Mouse (Mus musculus) CH12.LX (cell line): ENCODE measurements around the gene Slc38a9. TPM values are rescaled to one million over a fixed set of nuclear protein-coding genes. Genes with fewer than 3 reads are reported as not detected.

ENCODE experiments used
- DNase-seq: peaks from one replicate; pipeline ENCODE4 v3.0.0-alpha.2; 2013; ENCODE audit errors: extremely low read depth
- H3K27ac ChIP-seq: 2 replicates; pipeline ENCODE4 v1.5.1; 2012; ENCODE audit warnings: low read depth, mild to moderate bottlenecking, control low read depth, moderate library complexity; ENCODE audit not compliant: insufficient read depth
- H3K27me3 ChIP-seq: replicated peaks from 2 replicates; pipeline ENCODE3; 2012; ENCODE audit warnings: inconsistent platforms
- H3K36me3 ChIP-seq, 2 experiments: replicated peaks in 1 of 2; 2 replicates each; pipeline versions ENCODE3 to v1.6.1; 2012; ENCODE audit warnings: inconsistent platforms in 1 of 2, low read length in 1 of 2, mild to moderate bottlenecking in 1 of 2, mixed read lengths in 1 of 2, moderate library complexity in 1 of 2; ENCODE audit not compliant: control insufficient read depth in 1 of 2, insufficient read depth in 1 of 2
- H3K4me1 ChIP-seq, 2 experiments: 2 replicates each; pipeline ENCODE4 v1.6.1; 2012; ENCODE audit warnings: inconsistent platforms in 1 of 2, moderate library complexity in 1 of 2; ENCODE audit not compliant: insufficient read depth in 2 of 2, control insufficient read depth in 1 of 2
- H3K4me2 ChIP-seq: 2 replicates; pipeline ENCODE4 v1.6.1; 2012; ENCODE audit warnings: low read depth, mild to moderate bottlenecking, control low read depth; ENCODE audit not compliant: poor library complexity, insufficient read depth, severe bottlenecking
- H3K4me3 ChIP-seq, 3 experiments: fragments of 150-350 bp in 1 of 3; sonication (generic) in 1 of 3; replicated peaks in 1 of 3; 2 replicates each; pipeline versions ENCODE3 to v1.5.1; 2011 to 2012; ENCODE audit warnings: low read depth in 2 of 3, low read length in 2 of 3, mild to moderate bottlenecking in 2 of 3, moderate library complexity in 2 of 3, control low read depth in 1 of 3, improper control_type of control experiment in 1 of 3, inconsistent platforms in 1 of 3, mixed read lengths in 1 of 3; ENCODE audit not compliant: poor library complexity in 1 of 3
- H3K79me2 ChIP-seq: replicated peaks from 2 replicates; pipeline ENCODE4 v1.6.1; 2012; ENCODE audit warnings: mild to moderate bottlenecking, moderate library complexity; ENCODE audit not compliant: control insufficient read depth, poor library complexity, insufficient read depth, severe bottlenecking; ENCODE audit errors: extremely low read depth
- H3K9ac ChIP-seq: 2 replicates; pipeline ENCODE4 v1.6.1; 2012; ENCODE audit warnings: low read depth, mild to moderate bottlenecking, control low read depth, moderate library complexity; ENCODE audit not compliant: insufficient read depth
- H3K9me3 ChIP-seq: replicated peaks from 2 replicates; pipeline ENCODE3; 2012; ENCODE audit warnings: low read length, inconsistent platforms, mixed read lengths
- CHD1 ChIP-seq: IDR thresholded peaks from 2 replicates; pipeline ENCODE4 v1.6.1; 2012; ENCODE audit warnings: low read depth, low read length, improper control_type of control experiment, inconsistent platforms
- E2F4 ChIP-seq: IDR thresholded peaks from 2 replicates; pipeline ENCODE4 v1.6.1; 2011; ENCODE audit warnings: low read depth, low read length, improper control_type of control experiment; ENCODE audit not compliant: insufficient replicate concordance
- EP300 ChIP-seq: IDR thresholded peaks from 2 replicates; pipeline ENCODE4 v1.6.1; 2011; ENCODE audit warnings: low read length, improper control_type of control experiment
- ETS1 ChIP-seq: conservative IDR thresholded peaks from 2 replicates; pipeline ENCODE4 v1.6.1; 2012; ENCODE audit warnings: low read depth, mild to moderate bottlenecking, inconsistent platforms, low read length, improper control_type of control experiment, moderate library complexity
- GABPA ChIP-seq: IDR thresholded peaks from 2 replicates; pipeline ENCODE4 v1.6.1; 2012; ENCODE audit warnings: low read depth, low read length, improper control_type of control experiment, inconsistent platforms; ENCODE audit not compliant: insufficient replicate concordance
- HCFC1 ChIP-seq: IDR thresholded peaks from 2 replicates; pipeline ENCODE4 v1.6.1; 2012; ENCODE audit warnings: low read depth, mild to moderate bottlenecking, inconsistent platforms, low read length, improper control_type of control experiment
- JUND ChIP-seq: conservative IDR thresholded peaks from 2 replicates; pipeline ENCODE4 v1.6.1; 2011; ENCODE audit warnings: low read depth, low read length, improper control_type of control experiment
- MAX ChIP-seq: IDR thresholded peaks from 2 replicates; pipeline ENCODE4 v1.6.1; 2011; ENCODE audit warnings: low read length, improper control_type of control experiment
- MAZ ChIP-seq: IDR thresholded peaks from 2 replicates; pipeline ENCODE4 v1.6.1; 2012; ENCODE audit warnings: low read depth, mild to moderate bottlenecking, inconsistent platforms, low read length, improper control_type of control experiment, moderate library complexity
- MEF2A ChIP-seq: IDR thresholded peaks from 2 replicates; pipeline ENCODE4 v1.6.1; 2014; ENCODE audit warnings: low read depth, mild to moderate bottlenecking, inconsistent platforms, low read length, improper control_type of control experiment, borderline replicate concordance
- MYC ChIP-seq: IDR thresholded peaks from 2 replicates; pipeline ENCODE4 v1.6.1; 2011; ENCODE audit warnings: low read depth, mild to moderate bottlenecking, improper control_type of control experiment, low read length
- NELFE ChIP-seq: IDR thresholded peaks from 2 replicates; pipeline ENCODE4 v1.6.1; 2011; ENCODE audit warnings: low read depth, low read length, improper control_type of control experiment
- POLR2A ChIP-seq: IDR thresholded peaks from 2 replicates; pipeline ENCODE4 v1.6.1; 2011; ENCODE audit warnings: low read depth, mild to moderate bottlenecking, improper control_type of control experiment, low read length
- RAD21 ChIP-seq: IDR thresholded peaks from 2 replicates; pipeline ENCODE4 v1.6.1; 2011; ENCODE audit warnings: low read depth, mild to moderate bottlenecking, low read length, improper control_type of control experiment, moderate library complexity
- RCOR1 ChIP-seq: conservative IDR thresholded peaks from 2 replicates; pipeline ENCODE4 v1.6.1; 2012; ENCODE audit warnings: low read depth, mild to moderate bottlenecking, inconsistent platforms, low read length, improper control_type of control experiment
- SIN3A ChIP-seq: IDR thresholded peaks from 2 replicates; pipeline ENCODE4 v1.6.1; 2012; ENCODE audit warnings: low read length, improper control_type of control experiment, inconsistent platforms
- SMC3 ChIP-seq: IDR thresholded peaks from 2 replicates; pipeline ENCODE4 v1.6.1; 2011; ENCODE audit warnings: low read depth, low read length, improper control_type of control experiment
- UBTF ChIP-seq: IDR thresholded peaks from 2 replicates; pipeline ENCODE4 v1.6.1; 2012; ENCODE audit warnings: low read depth, mild to moderate bottlenecking, inconsistent platforms, low read length, improper control_type of control experiment, moderate library complexity
- USF1 ChIP-seq: IDR thresholded peaks from 2 replicates; pipeline ENCODE4 v1.6.1; 2014; ENCODE audit warnings: low read depth, mild to moderate bottlenecking, inconsistent platforms, low read length, improper control_type of control experiment
- ZC3H11A ChIP-seq: IDR thresholded peaks from 2 replicates; pipeline ENCODE4 v1.6.1; 2012; ENCODE audit warnings: low read depth, mild to moderate bottlenecking, inconsistent platforms, low read length, improper control_type of control experiment
- ZKSCAN1 ChIP-seq: IDR thresholded peaks from 2 replicates; pipeline ENCODE4 v1.6.1; 2012; ENCODE audit warnings: low read depth, inconsistent platforms, low read length, improper control_type of control experiment, borderline replicate concordance
- ZMIZ1 ChIP-seq: IDR thresholded peaks from 2 replicates; pipeline ENCODE4 v1.6.1; 2012; ENCODE audit warnings: low read depth, mild to moderate bottlenecking, inconsistent platforms, low read length, improper control_type of control experiment
- ZNF384 ChIP-seq: IDR thresholded peaks from 2 replicates; pipeline ENCODE4 v1.6.1; 2012; ENCODE audit warnings: low read depth, low read length, improper control_type of control experiment, inconsistent platforms
- dilution Hi-C: fragments of 300-500 bp; cut with MboI; formaldehyde crosslinking; loops from 2 replicates; pipeline ENCODE4 v1.14.3; 2020; ENCODE audit warnings: low sequenced_read_pairs; ENCODE audit not compliant: extremely low pct_unique_long_range_greater_than_20kb, extremely low pct_ligation_motif_present
- in situ Hi-C: fragments of 300-500 bp; cut with MboI; formaldehyde crosslinking; loops from 3 replicates; pipeline ENCODE4 v1.14.3; 2019; ENCODE audit warnings: low sequenced_read_pairs, low pct_ligation_motif_present, low pct_unique_long_range_greater_than_20kb, mixed read lengths
- polyA plus RNA-seq: library from polyadenylated mRNA; unstranded; fragments of >175 nt; gene quantifications from 2 replicates; pipeline ENCODE4 v1.2.1, GENCODE M21; 2012; ENCODE audit warnings: low read depth; ENCODE audit not compliant: insufficient read length
- total RNA-seq, 2 experiments: library from RNA; depleted of rRNA; stranded (reverse); fragments of 300-350 nt in 1 of 2; fragments of >200 nt in 1 of 2; gene quantifications; 2 replicates each; pipeline ENCODE4 v1.2.3; 2012 to 2014

The Slc38a9 gene
- total and polyA plus RNA-seq, 3 experiments = 7.8 to 10.4 (median 10.0) TPM

DNA sequence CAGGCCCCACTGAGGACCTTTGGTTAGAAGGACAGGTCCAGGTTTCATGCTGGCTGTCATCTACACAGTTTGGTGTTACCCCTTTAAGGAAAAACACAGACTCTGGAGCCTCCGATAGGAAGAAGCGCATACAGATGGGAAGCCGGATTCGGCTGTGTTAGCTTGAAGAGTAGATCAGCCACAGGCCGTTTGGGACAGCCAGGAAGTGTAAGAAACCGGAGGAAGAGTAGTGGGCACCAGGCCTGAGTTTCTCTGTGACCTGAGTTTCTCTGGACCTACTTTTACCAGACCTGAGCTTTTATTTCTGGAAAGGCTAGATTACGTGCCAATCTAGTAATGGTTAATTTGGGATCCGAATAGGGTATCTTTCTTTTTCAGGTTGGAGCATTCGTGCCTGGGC, 76.6 kb downstream of the Slc38a9 start:
- dilution Hi-C loops (no loop called here), in situ Hi-C loops (no loop called here)
- Histone ChIP-seq H3K36me3 (peaks cover 0 to 7% of the 10 kb centered on the region in 2 experiments), H3K27me3 (no peaks in the 10 kb centered on the region), H3K79me2 (no peaks in the 10 kb centered on the region), H3K27ac (no peak overlapping the region), H3K9ac (no peak overlapping the region), H3K4me2 (no peak overlapping the region), H3K9me3 (no peaks in the 10 kb centered on the region), H3K4me3 (no peak overlapping the region), H3K4me1 (peaks cover 0 to 8% of the 10 kb centered on the region in 2 experiments; a peak in 1 of 4 replicates)
- no peak for DNase-seq
- TF ChIP-seq RCOR1 = no peak
- TF ChIP-seq UBTF = no peak
- no peak for TF ChIP-seq NELFE
- no peak for TF ChIP-seq ZMIZ1
- no peak for TF ChIP-seq MEF2A
- no peak for TF ChIP-seq HCFC1
- no peak for TF ChIP-seq ZKSCAN1
- no peak for TF ChIP-seq ETS1
- TF ChIP-seq SIN3A = no peak
- TF ChIP-seq POLR2A = no peak
- TF ChIP-seq GABPA = no peak
- TF ChIP-seq JUND = no peak
- TF ChIP-seq SMC3 = no peak

- TF ChIP-seq USF1 (no peak), CHD1 (no peak), ZC3H11A (no peak), E2F4 (no peak), MYC (no peak), RAD21 (no peak), MEF2A (no peak), MAZ (no peak), EP300 (no peak), ZNF384 (no peak), MAX (no peak), ZKSCAN1 (no peak)
- no peak overlapping the region for H3K27ac ChIP-seq
- no peaks in the 10 kb centered on the region for H3K9me3 ChIP-seq
- dilution Hi-C loops (no loop called here), in situ Hi-C loops (no loop called here)
- H3K9ac ChIP-seq = no peak overlapping the region
- H3K79me2 ChIP-seq = no peaks in the 10 kb centered on the region
- H3K4me1 ChIP-seq = peaks cover 0 to 10% of the 10 kb centered on the region in 2 experiments; a peak in 1 of 4 replicates
- no peak for DNase-seq
- no peaks in the 10 kb centered on the region for H3K27me3 ChIP-seq
- peaks cover 0 to 4% of the 10 kb centered on the region in 2 experiments for H3K36me3 ChIP-seq
- no peak overlapping the region for H3K4me2 ChIP-seq
- no peak overlapping the region for H3K4me3 ChIP-seq
Measured at GRCm38 (mm10) chr13:112738005-112738404, 77.5 kb downstream of the Slc38a9 start.
